Mouse (Mus musculus) regulatory T cell (primary cell): ENCODE data around the gene Ldlrad3.

ENCODE experiments used
- in situ Hi-C: fragments of 300-600 bp; cut with MboI, MseI; formaldehyde crosslinking; loops from one replicate; pipeline ENCODE4 v1.15.1; 2025; ENCODE audit warnings: high pct_unique_total_duplicates

Ldlrad3 gene

DNA sequence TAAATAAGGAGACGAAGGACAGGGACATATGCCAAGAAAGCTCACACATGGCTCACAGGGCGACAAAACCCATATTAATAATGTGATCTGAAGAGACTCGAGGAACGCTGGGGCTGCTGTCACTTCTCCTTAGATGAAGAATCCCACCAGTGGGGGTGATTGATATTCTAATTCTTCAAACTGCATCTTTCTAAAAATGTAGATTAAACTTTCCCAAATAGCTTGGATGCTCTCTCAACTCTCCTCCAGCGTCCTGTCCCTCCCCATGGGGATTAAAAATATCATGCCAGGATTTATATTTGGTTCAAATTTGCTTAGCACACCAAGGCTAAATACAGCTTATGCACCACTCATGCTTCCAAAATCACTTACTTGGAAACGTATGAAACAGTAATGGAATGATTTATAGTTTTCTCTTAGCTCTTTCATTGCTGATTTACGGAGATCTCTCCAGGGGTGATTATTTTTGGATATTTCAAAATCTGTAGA is 182.4 kb downstream of the Ldlrad3 start:
- in situ Hi-C loops, result no loop called here

DNA sequence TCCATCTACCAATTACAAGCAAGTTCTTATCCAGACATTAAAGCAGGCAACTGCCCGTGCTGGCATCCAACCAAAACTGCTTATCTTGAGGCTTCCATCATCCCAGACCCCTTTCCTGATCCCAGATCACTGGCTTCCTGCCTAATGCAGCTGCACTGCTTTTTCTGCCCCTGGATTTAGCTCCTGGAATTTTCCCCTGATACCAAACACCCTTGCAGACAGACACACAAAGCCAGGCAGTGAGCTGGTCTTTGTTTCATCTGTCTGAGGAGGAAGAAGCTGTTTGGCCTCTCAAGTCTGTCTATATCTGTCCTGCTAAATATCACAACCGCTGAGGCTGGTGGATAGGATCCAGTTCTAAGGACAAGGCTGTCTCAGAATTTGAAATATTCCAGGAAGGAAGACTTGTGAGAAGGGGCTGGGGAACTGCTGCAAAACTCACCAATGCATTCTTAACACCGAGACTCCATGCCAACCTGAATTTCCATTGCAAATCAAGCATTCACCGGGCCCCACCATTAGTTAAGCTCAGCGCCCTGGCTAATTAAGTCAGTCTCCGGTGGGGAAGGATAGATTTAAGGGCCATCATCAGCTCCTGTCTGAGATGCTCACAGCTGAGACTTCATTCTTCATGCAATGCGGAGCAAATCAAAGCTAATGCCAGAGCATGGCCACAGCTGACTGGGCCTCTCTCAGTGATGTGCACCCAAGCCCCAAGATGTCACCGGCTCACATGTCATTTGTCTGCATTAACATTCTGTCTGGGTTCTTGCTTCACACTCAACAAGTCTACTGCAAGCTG is 183.0 kb downstream of the Ldlrad3 start:
- in situ Hi-C loops, result no loop called here

DNA sequence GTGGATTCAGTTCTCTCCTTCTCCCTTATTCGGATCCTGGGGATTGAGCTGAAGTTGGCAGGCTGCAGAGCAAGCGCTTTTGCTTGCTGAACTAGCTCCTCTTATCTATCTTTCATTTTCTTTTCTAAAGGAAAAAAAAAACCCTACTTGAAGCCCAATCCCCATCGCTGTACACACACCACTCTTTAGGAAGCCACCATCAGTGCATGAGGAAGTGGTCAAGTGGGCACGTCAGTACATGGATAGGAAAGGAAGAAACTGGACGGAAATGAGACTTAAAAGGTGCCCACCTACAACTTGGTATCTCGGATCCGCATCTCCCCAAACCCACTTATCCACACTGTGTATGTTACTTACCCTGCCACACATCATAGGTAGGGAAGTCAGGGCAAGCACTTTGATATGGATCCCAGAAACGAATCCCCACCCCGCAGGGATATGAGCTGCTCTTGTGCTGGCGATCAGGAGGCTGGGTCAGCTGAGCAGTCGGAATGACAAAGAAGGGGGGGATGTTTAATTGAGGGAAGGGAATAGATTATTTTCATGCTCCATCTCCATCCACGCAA is 183.7 kb downstream of the Ldlrad3 start:
- in situ Hi-C loops, result no loop called here

DNA sequence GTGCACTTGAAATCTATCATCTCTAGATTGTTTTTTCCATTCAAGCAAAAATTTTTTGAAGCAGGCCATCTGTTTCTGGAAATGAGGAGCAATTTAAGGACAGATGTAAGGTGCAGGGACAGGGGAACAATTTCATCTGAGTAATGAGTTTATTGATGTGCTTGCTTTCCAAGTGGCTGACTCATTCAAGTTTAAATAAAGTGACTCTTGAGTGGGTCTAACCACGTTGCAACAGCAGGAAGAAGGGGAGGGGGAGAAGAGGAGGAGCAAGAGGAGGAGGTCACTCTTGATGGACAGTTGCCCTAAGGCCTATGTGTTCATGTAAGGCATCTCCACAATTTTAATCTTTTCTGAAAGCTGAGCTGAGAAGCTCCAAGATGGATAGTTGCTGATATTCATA is 184.5 kb downstream of the Ldlrad3 start:
- in situ Hi-C loops, result no loop called here

DNA sequence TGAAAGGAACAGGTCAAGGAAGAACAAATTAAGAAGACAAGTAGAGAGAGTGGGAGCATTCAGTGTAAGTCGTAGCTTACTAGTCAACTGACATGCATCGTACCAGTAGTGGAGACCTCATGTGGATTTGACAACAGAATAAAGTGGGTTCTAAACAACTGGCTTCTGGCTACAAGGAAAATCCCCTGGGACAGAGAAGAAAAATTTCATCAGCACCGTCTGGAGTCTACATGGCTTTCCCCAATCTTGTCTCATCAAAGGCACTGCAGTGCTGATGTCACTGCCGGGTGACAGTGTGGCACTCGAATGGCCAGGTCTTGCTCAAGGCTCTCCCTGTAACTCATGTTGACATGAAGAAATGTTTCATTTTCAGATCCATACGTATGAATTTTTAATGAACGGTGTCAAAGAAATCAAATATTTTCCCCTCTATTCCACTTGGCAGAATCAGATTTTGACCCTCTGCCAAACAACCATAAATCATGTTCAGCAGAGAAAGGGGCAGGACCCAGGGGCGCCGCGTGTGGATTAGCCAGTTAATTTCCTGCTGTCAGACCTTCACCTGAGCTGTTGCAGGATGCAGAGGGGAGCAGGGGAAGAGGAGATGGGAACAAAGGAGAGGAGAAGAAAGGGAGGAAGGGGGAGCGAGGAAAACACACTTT is 187.1 kb downstream of the Ldlrad3 start:
- in situ Hi-C loops, result no loop called here

DNA sequence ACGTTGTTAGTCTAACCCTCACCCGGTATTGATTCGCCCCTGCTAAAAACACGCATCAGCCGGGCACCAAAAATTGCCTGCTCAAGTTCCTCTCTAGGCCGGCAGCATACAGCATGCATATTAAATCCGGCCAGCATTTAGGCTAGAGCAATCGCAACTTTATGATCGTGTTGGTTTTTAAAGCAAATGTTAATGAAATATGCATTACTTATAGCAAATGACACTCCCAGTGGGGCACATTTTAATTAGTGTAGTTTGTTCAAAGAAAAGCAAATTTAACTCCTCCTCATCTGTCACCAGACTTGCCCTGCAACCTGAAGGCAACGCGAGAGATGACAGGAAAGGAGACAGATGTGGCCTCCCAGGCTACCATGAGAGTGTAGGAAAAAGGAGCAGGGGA is 189.2 kb downstream of the Ldlrad3 start:
- in situ Hi-C loops, result no loop called here

DNA sequence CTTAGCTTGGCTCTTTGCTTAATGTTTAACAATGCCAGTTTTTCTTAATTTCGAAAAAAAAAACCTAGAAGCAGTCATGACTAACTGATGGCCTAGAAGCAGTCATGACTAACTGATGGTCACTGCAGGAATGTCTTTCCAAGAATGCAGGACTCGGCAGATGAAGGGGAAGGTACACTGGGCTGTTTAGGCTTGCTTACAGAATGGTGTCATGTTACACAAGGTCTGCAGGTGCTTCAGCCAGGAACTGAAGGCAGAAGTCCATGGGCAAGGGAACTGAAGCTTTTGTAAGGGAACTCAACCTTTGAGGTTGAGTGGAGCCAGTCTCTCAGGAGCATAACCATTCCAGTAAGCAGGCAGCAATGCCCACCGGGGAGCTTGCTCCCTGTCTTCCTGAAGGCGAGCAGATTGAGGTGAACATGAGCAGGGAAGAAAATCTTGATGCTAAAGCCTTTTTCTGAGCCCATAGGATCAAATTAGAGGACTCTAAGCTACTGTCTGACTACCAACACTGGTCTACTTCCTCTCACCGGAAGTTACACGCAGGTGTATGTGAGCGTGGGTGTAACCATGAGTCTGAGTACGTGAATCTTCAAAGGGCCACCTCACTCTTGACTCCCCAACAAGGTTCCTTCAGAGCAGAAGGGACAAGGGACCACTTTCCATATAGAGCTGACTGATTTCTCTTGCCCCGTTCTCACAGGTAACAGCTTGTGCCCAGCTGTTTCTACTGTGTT is 193.4 kb downstream of the Ldlrad3 start:
- in situ Hi-C loops, result no loop called here

DNA sequence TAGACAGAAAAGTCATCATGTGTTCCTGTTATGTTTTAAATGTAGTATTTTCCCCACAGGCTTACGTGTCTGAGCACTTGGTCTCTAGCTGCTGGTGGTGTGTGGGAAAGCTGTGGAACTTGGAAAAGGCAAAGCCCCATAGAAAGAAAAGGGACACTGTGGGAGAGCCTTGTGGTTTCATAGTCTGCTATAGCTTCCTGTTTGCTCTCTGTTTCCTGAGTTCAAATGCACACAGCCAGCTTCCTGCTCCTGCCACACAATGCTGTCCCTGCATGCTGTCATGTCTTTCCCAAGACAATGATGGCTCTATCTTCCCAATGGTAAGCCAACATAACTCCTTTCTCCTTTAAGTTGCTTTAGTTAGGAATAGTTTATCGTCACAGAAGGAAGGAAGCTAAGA is 194.5 kb downstream of the Ldlrad3 start:
- in situ Hi-C loops, result no loop called here

DNA sequence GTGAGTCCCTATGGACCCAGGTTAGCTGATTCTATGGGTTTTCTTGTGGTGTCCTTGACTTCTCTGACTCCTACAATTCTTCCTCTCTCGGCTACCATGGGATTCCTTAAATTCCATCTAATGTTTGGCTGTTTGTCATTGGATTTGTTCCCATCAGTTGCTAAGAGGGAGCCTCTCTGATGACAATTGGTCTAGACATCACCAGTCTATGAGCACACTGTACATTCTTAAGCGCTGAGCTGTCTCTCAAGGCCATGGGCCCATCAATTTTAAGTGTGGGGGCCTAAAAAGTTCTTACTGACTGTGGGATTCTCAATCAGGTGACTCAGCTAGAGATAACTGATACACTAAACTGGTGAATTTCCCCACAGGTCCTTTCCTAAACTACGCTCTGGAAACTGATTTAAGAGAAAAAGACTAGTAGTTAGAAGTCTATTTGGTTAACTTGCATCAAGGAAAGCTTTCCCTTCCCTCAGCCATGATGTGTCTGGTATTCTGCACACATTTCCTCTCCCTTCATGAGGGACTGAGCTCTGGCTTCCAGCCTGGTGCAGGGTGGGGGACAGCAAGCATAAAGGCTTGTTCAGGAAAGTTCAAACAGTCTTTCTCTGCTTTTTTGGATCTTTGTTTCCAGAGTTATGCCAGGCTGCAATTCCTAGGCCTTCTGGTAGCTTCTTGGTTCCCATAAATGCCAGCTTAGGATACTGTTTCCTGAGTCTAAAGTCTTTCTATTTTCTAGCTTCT is 199.7 kb downstream of the Ldlrad3 start:
- in situ Hi-C loops, result no loop called here

DNA sequence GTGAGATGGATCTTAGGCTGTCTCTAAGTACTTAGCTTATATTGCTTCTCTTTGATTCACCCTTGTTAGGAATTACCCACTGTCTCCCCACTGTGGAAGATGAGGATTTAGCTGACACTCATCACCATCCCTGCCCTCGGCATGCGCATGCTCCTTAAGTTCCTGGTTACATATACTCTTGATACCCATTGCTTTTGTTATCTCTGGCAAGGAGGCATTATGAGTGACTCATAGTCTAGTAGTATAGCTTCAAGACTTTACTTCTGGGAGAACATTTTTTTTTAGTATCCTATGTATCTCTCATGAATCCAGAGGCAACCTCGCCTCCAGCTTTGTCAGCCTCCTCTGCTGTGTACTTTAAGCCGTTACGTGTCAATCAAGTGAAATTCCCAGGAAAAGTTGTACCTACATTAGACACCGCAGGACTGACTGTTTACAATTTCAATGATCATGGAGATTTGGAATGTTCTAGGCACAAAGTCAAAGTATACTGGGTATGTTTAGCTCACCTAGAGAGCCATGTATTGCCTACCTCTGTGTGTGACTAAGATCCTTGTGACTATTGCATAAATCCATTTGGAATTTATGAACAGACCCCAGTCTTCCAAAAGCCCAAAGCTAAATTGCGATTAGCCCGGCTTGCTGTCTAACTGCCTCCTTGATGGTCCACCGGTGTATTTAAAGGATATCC is 202.2 kb downstream of the Ldlrad3 start:
- in situ Hi-C loops, result no loop called here

DNA sequence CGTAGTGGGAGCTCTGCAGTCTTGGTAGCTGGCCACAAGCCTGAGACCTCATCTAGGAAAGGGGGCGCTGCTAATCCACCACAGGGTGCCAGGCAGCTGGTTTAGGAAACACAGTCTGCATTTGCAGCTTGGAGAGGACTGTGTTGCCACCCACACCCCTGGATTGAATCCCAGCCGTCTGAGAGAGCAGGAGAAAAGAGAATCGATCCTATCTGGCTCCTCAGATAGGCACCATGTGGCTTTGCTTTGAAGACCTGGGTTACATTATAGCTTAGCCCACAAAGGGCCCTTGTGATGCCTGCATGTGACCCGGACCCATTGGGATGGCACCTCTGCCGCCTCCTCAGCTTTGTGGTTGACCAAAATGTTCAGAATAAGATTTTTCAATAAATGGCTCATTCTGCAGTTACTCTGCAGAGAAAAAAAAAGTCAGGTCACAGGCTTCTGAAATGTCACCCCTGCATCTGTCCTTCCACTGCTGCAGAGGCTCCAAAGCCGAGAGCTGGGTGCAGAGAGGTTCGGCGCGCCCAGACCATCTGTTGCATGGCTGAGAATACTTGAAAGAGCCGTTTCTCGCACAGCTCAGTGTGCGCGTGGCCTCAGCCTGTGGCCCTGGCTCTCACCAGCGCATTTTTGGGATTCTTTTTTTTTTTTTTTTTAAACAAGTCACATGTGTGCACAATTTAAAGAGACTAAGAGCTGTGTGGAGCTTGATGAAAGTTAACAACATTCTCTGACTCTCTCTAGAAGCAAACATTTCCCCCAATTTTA is 202.9 kb downstream of the Ldlrad3 start:
- in situ Hi-C loops, result no loop called here

DNA sequence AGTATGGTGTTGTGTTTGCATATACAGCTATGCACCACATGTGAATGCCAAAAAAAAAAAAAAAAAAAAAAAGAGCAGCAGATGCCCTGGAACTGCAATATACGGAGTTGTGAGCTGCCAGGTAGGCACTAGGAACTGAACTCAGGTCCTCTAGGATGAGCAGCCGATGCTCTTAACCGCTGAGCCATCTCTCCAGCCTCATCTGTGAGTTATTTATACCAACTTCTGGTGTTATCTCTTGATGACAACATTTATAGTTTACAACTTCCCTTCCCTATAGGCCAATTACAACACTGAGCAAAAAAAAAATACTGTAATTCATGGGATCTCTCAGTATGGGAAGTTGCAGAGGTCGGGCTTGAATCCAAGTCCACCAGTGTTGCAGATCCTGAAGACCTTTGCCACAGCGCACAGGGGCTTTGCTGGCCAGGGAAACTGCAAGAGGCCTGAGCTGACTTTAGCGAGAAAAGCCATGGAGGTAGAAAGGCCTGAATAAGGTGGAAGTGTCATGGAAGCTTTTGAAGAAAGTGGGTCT is 204.2 kb downstream of the Ldlrad3 start:
- in situ Hi-C loops, result no loop called here

DNA sequence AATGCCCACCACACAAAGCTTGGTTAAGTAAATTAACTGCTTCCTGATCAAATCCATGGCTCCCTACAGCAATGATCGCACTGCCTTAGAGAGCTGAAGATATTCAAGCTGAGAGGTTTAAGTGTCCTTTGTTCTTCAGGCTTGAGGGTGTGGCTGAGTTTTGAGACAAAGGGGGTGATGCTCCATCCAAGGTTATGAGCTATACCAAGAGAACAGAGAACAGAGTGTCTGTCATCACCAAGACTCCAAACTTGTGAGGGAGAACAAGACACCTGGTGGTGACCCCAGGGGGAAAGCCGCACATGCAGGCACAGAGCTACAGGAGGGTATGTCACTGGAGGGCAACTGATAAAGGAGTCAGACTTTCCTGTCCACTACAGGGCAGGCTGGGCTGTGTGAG is 205.0 kb downstream of the Ldlrad3 start:
- in situ Hi-C loops, result no loop called here

DNA sequence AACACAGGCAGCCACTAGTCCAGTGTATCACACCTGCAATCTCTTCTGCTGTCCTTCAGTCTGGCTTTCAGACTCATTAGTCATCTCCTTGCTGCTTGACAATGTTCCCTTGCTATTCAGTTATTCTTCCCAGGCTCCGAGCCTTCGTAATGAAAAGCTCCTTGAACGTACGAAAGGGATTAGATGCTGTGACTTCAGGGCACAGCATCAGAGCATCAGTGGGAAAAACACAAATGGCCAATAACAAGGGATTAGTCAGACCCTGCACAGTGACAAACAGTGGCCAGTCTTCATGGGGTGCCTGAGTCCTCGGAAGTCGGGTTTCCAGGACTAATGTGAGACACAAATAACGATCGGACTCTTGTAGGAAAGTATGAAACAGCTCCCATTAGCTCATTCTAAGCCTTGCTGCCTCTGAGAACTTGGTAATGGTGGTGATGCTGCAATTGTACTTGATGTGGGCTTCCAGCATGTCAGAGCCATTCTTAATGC is 205.7 kb downstream of the Ldlrad3 start:
- in situ Hi-C loops, result no loop called here

DNA sequence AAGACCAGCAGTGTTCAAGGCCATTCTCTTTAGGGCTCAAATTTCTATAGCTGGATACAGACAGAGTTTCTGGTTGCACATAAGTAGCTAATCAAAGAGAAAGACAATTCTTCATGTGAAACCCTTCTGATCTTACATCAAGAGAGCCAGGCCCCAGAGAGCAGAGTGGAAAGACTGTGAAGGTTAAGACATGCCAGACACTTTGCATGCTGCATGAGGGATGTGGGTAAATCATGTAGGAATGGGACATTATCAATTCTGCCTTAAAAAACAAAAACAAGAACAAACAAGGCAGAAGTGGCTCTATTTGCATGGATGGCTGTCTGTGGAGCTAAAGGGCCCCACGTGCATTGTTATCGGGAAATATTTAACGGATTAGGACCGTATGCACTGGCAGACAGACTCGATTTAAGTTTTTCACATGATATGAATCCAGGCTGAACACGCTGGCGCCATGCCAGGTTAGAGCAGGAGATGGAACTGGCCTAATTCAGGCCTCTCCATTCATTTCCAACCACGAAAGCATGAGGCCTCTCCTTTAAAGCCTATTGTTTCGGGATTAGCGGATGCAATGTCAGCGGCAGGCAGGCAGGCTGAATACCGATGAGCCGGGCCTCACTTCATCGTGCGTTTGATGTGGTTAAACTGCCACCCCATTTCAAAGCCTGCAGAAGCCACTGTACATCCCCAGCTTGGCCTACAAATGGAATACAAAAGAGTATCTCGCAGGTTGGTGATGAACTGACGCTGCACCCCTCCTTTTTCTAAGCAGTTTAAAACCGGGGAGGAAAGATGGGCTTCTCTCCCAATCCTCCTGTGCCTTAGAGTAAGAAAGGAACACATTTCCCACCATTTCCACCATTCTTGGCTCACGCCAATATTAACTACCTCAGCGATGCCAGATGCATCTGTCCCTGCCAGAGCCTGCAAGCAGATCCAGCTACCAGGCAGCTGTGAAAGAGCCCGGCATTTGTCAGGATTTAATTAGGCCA is 207.4 kb downstream of the Ldlrad3 start:
- in situ Hi-C loops, result no loop called here

DNA sequence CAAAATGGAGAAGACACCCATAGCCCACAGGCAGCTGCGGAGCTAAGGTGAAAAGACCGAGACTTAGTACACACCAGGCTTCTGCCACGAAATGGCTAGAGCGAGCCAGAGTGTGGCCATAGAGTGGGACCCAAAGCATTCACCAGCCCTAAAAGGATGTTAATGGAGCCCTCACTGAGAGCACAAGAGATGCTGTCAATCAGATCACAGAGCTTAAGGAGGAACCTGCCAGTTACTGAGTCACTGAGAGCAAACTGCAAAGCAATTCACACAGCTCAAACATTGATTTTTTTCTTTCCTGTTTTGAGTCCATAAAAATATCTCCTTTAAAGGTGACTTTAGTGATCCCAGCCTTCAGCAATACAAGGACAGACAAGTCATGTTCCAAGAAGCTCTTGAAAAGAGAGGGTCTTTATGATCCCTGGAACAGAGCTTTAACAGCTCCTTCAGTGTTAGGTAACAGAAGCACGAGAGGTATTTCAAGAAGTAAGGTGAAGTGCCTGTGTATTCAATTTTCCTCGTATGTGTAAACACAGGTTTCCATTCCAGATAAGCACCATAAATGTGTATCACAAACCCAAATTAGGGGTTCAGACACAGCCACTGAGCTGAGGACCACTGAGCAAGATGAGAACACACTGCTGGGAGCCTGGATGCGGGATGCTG is 209.7 kb downstream of the Ldlrad3 start:
- in situ Hi-C loops, result no loop called here

DNA sequence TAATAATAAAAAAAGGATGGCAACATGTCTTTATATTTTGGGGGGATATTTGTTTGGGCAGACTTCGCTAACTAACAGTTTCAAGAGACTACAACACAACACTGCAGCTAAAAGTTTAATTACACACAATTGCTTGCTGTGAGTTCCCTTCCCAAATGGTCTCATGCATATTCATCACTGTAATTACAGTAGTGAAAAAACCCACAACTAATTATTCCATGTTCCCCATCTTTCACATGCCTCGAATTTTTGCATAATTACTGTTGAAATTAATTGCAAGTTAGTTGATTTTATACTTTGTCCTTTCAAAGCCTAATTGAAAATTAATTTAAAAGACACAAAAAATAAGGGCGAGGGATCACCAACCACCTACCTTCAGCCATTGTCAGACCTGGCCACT is 212.4 kb downstream of the Ldlrad3 start:
- in situ Hi-C loops, result no loop called here

DNA sequence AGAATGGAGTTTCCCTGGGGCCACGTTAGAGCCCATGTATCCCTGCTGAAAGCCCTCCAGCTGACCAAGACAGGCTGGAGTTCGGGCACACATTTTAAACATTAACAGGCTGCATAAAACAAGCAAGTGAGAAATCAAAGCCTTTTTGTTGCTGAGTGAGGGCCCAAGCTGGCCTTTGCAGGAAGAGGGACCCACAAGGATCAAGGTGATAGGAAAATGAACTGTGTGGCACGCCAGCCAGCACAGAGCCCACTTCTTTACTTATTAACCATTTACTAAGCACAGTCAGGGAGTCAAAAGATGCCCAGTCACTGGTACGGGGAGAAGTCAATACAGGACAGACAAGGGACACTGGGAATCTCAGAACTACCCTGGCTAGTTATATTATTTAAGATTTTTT is 218.6 kb downstream of the Ldlrad3 start:
- in situ Hi-C loops, result no loop called here
